Mouse (Mus musculus): ENCODE results near the gene Gjb2.
A peak's percentile ranks its signal among the peaks of the same experiment; 100 is the strongest.

The Gjb2 gene

GRCm38 (mm10) chr14:57104106-57105023 lies at the start of gene Gjb2:
Gjb2 (minus strand) TSS chr14:57104702.
- peak; percentile 67 for ATAC-seq (ENCODE audit: low TSS enrichment)

- no peak for ATAC-seq (ENCODE audit: low TSS enrichment)
These were observed 41.2 kb upstream of the Gjb2 start for GRCm38 (mm10) chr14:57145741-57146140.

GRCm38 (mm10) chr14:57135265-57135664 lies 30.8 kb upstream of the Gjb2 start:
- no peak for ATAC-seq (ENCODE audit: low TSS enrichment)

GRCm38 (mm10) chr14:57133161-57133661 lies 28.7 kb upstream of the Gjb2 start, which contains the start of gene Gjb6:
Gjb6 (minus strand) TSS chr14:57133611.
- ATAC-seq (ENCODE audit: low TSS enrichment) = peak; percentile 58

- no peak for ATAC-seq (ENCODE audit: low TSS enrichment)
These were observed 22.9 kb upstream of the Gjb2 start for GRCm38 (mm10) chr14:57127383-57127782.

- ATAC-seq (ENCODE audit: low TSS enrichment) = no peak
These were observed 17.8 kb upstream of the Gjb2 start for GRCm38 (mm10) chr14:57122295-57122694.

GRCm38 (mm10) chr14:57115823-57116544 lies 11.5 kb upstream of the Gjb2 start, which contains the start of gene Gm4491:
Gm4491 (minus strand) TSS chr14:57115883.
- peak; percentile 76 for ATAC-seq (ENCODE audit: low TSS enrichment)

GRCm38 (mm10) chr14:57109194-57109593 lies 4.7 kb upstream of the Gjb2 start:
- peak; percentile 50; the same call in 1 of the 2 replicates for ATAC-seq (ENCODE audit: low TSS enrichment)

GRCm38 (mm10) chr14:57107916-57108315 lies 3.4 kb upstream of the Gjb2 start:
- ATAC-seq (ENCODE audit: low TSS enrichment) = no peak

- ATAC-seq (ENCODE audit: low TSS enrichment) = no peak
These were observed 2.6 kb upstream of the Gjb2 start for GRCm38 (mm10) chr14:57107091-57107490.

- no peak for ATAC-seq (ENCODE audit: low TSS enrichment)
These were observed 1.2 kb upstream of the Gjb2 start for GRCm38 (mm10) chr14:57105721-57106120.

- ATAC-seq (ENCODE audit: low TSS enrichment) = no peak
These were observed 609 bp upstream of the Gjb2 start for GRCm38 (mm10) chr14:57105111-57105510.

- no peak for ATAC-seq (ENCODE audit: low TSS enrichment)
These were observed 794 bp downstream of the Gjb2 start for GRCm38 (mm10) chr14:57103711-57104105.

GRCm38 (mm10) chr14:57103121-57103520 lies 1.4 kb downstream of the Gjb2 start:
- no peak for ATAC-seq (ENCODE audit: low TSS enrichment)

GRCm38 (mm10) chr14:57101623-57102022 lies 2.9 kb downstream of the Gjb2 start:
- ATAC-seq (ENCODE audit: low TSS enrichment) = no peak

- no peak for ATAC-seq (ENCODE audit: low TSS enrichment)
These were observed 8.6 kb downstream of the Gjb2 start for GRCm38 (mm10) chr14:57095855-57096254.

GRCm38 (mm10) chr14:57093029-57093428 lies 11.5 kb downstream of the Gjb2 start:
- ATAC-seq (ENCODE audit: low TSS enrichment) = peak; percentile 91

GRCm38 (mm10) chr14:57090001-57090400 lies 14.5 kb downstream of the Gjb2 start:
- ATAC-seq (ENCODE audit: low TSS enrichment) = no peak

GRCm38 (mm10) chr14:57089107-57089506 lies 15.4 kb downstream of the Gjb2 start:
- no peak for ATAC-seq (ENCODE audit: low TSS enrichment)

- ATAC-seq (ENCODE audit: low TSS enrichment) = no peak
These were observed 20.3 kb downstream of the Gjb2 start for GRCm38 (mm10) chr14:57084180-57084668.

- no peak for ATAC-seq (ENCODE audit: low TSS enrichment)
These were observed 21.6 kb downstream of the Gjb2 start for GRCm38 (mm10) chr14:57082863-57083262.

- no peak for ATAC-seq (ENCODE audit: low TSS enrichment)
These were observed 29.0 kb downstream of the Gjb2 start for GRCm38 (mm10) chr14:57075537-57075936.

Measured in frontal cortex, adult (tissue).